Mouse (Mus musculus) MEL (cell line): ENCODE measurements around the gene Cdkn1a. TPM values are rescaled to one million over a fixed set of nuclear protein-coding genes. Genes with fewer than 3 reads are reported as not detected.

Experiments used
- DNase-seq: peaks from one replicate; pipeline ENCODE4 v3.0.0; 2011; ENCODE audit warnings: low read depth, low spot score
- H3K27ac ChIP-seq: 2 replicates; pipeline ENCODE4 v1.5.1; 2012; ENCODE audit warnings: low read depth, mild to moderate bottlenecking, control low read depth, low read length, moderate library complexity; ENCODE audit not compliant: control insufficient read depth
- H3K27me3 ChIP-seq, 2 experiments: fragments of 150-350 bp in 1 of 2; sonication (generic) in 1 of 2; 2 replicates each; pipeline ENCODE4 v1.6.1; 2012; ENCODE audit warnings: low read length in 2 of 2, mild to moderate bottlenecking in 2 of 2, improper control_type of control experiment in 1 of 2, moderate library complexity in 1 of 2; ENCODE audit not compliant: insufficient read depth in 2 of 2, control insufficient read depth in 1 of 2
- H3K36me3 ChIP-seq, 2 experiments: 2 replicates each; pipeline ENCODE4 v1.6.1; 2012 to 2014; ENCODE audit warnings: low read length in 2 of 2, improper control_type of control experiment in 1 of 2, inconsistent platforms in 1 of 2, mild to moderate bottlenecking in 1 of 2; ENCODE audit not compliant: insufficient read depth in 2 of 2, control insufficient read depth in 1 of 2
- H3K4me1 ChIP-seq, 2 experiments: fragments of 150-350 bp in 1 of 2; sonication (generic) in 1 of 2; 2 replicates each; pipeline ENCODE4 v1.6.1; 2012; ENCODE audit warnings: low read length in 2 of 2, improper control_type of control experiment in 1 of 2, mild to moderate bottlenecking in 1 of 2; ENCODE audit not compliant: insufficient read depth in 2 of 2, control insufficient read depth in 1 of 2
- H3K4me3 ChIP-seq, 2 experiments: fragments of 150-350 bp in 1 of 2; sonication (generic) in 1 of 2; 2 replicates each; pipeline ENCODE4 v1.5.1; 2012; ENCODE audit warnings: low read depth in 2 of 2, low read length in 2 of 2, mild to moderate bottlenecking in 2 of 2, moderate library complexity in 2 of 2, control low read depth in 1 of 2, improper control_type of control experiment in 1 of 2; ENCODE audit not compliant: control insufficient read depth in 1 of 2, insufficient read depth in 1 of 2
- H3K79me2 ChIP-seq: 2 replicates; pipeline ENCODE4 v1.6.1; 2012; ENCODE audit warnings: mild to moderate bottlenecking, low read length, moderate library complexity; ENCODE audit not compliant: control insufficient read depth, poor library complexity, insufficient read depth
- H3K9ac ChIP-seq: 2 replicates; pipeline ENCODE4 v1.6.1; 2012; ENCODE audit warnings: low read depth, mild to moderate bottlenecking, control low read depth, low read length, moderate library complexity; ENCODE audit not compliant: control insufficient read depth, poor library complexity, severe bottlenecking
- H3K9me3 ChIP-seq: fragments of 150-350 bp; sonication (generic); replicated peaks from 2 replicates; pipeline ENCODE4 v1.6.1; 2012; ENCODE audit warnings: mild to moderate bottlenecking, low read length, improper control_type of control experiment, moderate library complexity; ENCODE audit not compliant: insufficient read depth
- BHLHE40 ChIP-seq: IDR thresholded peaks from 2 replicates; pipeline ENCODE4 v1.6.1; 2012; ENCODE audit warnings: low read depth, mild to moderate bottlenecking, inconsistent platforms, low read length, improper control_type of control experiment, borderline replicate concordance
- CHD1 ChIP-seq: IDR thresholded peaks from 2 replicates; pipeline ENCODE4 v1.6.1; 2012; ENCODE audit warnings: low read depth, mild to moderate bottlenecking, inconsistent platforms, low read length, improper control_type of control experiment
- CHD2 ChIP-seq: IDR thresholded peaks from 2 replicates; pipeline ENCODE4 v1.6.1; 2011; ENCODE audit warnings: low read length, improper control_type of control experiment
- CTCF ChIP-seq, 3 experiments: IDR thresholded peaks in 2 of 3; conservative IDR thresholded peaks in 1 of 3; 2 replicates each; pipeline ENCODE4 v1.5.1; 2011 to 2012; ENCODE audit warnings: low read length in 3 of 3, low read depth in 2 of 3, mild to moderate bottlenecking in 2 of 3, improper control_type of control experiment in 1 of 3, inconsistent platforms in 1 of 3, mixed read lengths in 1 of 3, moderate library complexity in 1 of 3; ENCODE audit not compliant: control insufficient read depth in 1 of 3, insufficient read depth in 1 of 3, poor library complexity in 1 of 3, severe bottlenecking in 1 of 3
- E2F4 ChIP-seq: IDR thresholded peaks from 2 replicates; pipeline ENCODE4 v1.6.1; 2011; ENCODE audit warnings: low read depth, low read length, improper control_type of control experiment, borderline replicate concordance
- ELF1 ChIP-seq: IDR thresholded peaks from 2 replicates; pipeline ENCODE4 v1.6.1; 2014; ENCODE audit warnings: low read depth, mild to moderate bottlenecking, inconsistent platforms, low read length, improper control_type of control experiment, moderate library complexity
- EP300 ChIP-seq, 2 experiments: IDR thresholded peaks; 2 replicates each; pipeline ENCODE4 v1.6.1; 2011; ENCODE audit warnings: improper control_type of control experiment in 2 of 2, low read length in 2 of 2, low read depth in 1 of 2, mild to moderate bottlenecking in 1 of 2
- ETS1 ChIP-seq: IDR thresholded peaks from 2 replicates; pipeline ENCODE4 v1.6.1; 2012; ENCODE audit warnings: low read depth, mild to moderate bottlenecking, inconsistent platforms, low read length, improper control_type of control experiment, moderate library complexity
- GABPA ChIP-seq: IDR thresholded peaks from 2 replicates; pipeline ENCODE4 v1.6.1; 2012; ENCODE audit warnings: low read depth, mild to moderate bottlenecking, inconsistent platforms, low read length, improper control_type of control experiment, moderate library complexity
- GATA1 ChIP-seq: IDR thresholded peaks from 2 replicates; pipeline ENCODE4 v1.6.1; 2011; ENCODE audit warnings: low read depth, low read length, improper control_type of control experiment
- HCFC1 ChIP-seq: IDR thresholded peaks from 2 replicates; pipeline ENCODE4 v1.6.1; 2012; ENCODE audit warnings: low read depth, mild to moderate bottlenecking, inconsistent platforms, low read length, improper control_type of control experiment, moderate library complexity
- JUND ChIP-seq: IDR thresholded peaks from 2 replicates; pipeline ENCODE4 v1.6.1; 2011; ENCODE audit warnings: low read depth, mild to moderate bottlenecking, improper control_type of control experiment, low read length
- KAT2A ChIP-seq: conservative IDR thresholded peaks from 2 replicates; pipeline ENCODE4 v1.6.1; 2012; ENCODE audit warnings: low read depth, low read length, improper control_type of control experiment, inconsistent platforms
- MAFK ChIP-seq: IDR thresholded peaks from 2 replicates; pipeline ENCODE4 v1.6.1; 2011; ENCODE audit warnings: low read depth, mild to moderate bottlenecking, low read length, improper control_type of control experiment, borderline replicate concordance
- MAX ChIP-seq: IDR thresholded peaks from 2 replicates; pipeline ENCODE4 v1.6.1; 2011; ENCODE audit warnings: low read length, improper control_type of control experiment
- MAZ ChIP-seq: IDR thresholded peaks from 2 replicates; pipeline ENCODE4 v1.6.1; 2012; ENCODE audit warnings: low read depth, mild to moderate bottlenecking, inconsistent platforms, low read length, improper control_type of control experiment
- MEF2A ChIP-seq: IDR thresholded peaks from 2 replicates; pipeline ENCODE4 v1.6.1; 2014; ENCODE audit warnings: low read depth, mild to moderate bottlenecking, inconsistent platforms, low read length, improper control_type of control experiment; ENCODE audit not compliant: poor library complexity, insufficient replicate concordance, severe bottlenecking; ENCODE audit errors: extremely low read depth
- MXI1 ChIP-seq: IDR thresholded peaks from 2 replicates; pipeline ENCODE4 v1.6.1; 2011; ENCODE audit warnings: mild to moderate bottlenecking, low read depth, low read length, improper control_type of control experiment
- MYB ChIP-seq: IDR thresholded peaks from 2 replicates; pipeline ENCODE4 v1.6.1; 2011; ENCODE audit warnings: mild to moderate bottlenecking, low read depth, low read length, improper control_type of control experiment
- MYC ChIP-seq: IDR thresholded peaks from 2 replicates; pipeline ENCODE4 v1.6.1; 2011; ENCODE audit warnings: low read depth, mild to moderate bottlenecking, low read length, improper control_type of control experiment, moderate library complexity
- NELFE ChIP-seq: IDR thresholded peaks from 2 replicates; pipeline ENCODE4 v1.6.1; 2011; ENCODE audit warnings: low read depth, low read length, improper control_type of control experiment
- NRF1 ChIP-seq: IDR thresholded peaks from 2 replicates; pipeline ENCODE4 v1.6.1; 2014; ENCODE audit warnings: low read depth, mild to moderate bottlenecking, inconsistent platforms, low read length, improper control_type of control experiment, moderate library complexity; ENCODE audit not compliant: poor library complexity, insufficient read depth, severe bottlenecking
- POLR2A ChIP-seq, 2 experiments: IDR thresholded peaks; 2 replicates each; pipeline ENCODE4 v1.6.1; 2011 to 2012; ENCODE audit warnings: low read length in 2 of 2, mild to moderate bottlenecking in 2 of 2, control low read depth in 1 of 2, improper control_type of control experiment in 1 of 2, low read depth in 1 of 2, moderate library complexity in 1 of 2; ENCODE audit not compliant: control insufficient read depth in 1 of 2, insufficient read depth in 1 of 2, poor library complexity in 1 of 2
- POLR2AphosphoS2 ChIP-seq: IDR thresholded peaks from 2 replicates; pipeline ENCODE4 v1.6.1; 2011; ENCODE audit warnings: low read length, improper control_type of control experiment
- POLR2AphosphoS5 ChIP-seq: IDR thresholded peaks from 2 replicates; pipeline ENCODE4 v1.6.1; 2012; ENCODE audit warnings: low read depth, borderline replicate concordance, mild to moderate bottlenecking, inconsistent platforms, low read length, moderate library complexity, mixed read lengths
- RAD21 ChIP-seq: IDR thresholded peaks from 2 replicates; pipeline ENCODE4 v1.6.1; 2011; ENCODE audit warnings: mild to moderate bottlenecking, low read depth, low read length, improper control_type of control experiment
- RCOR1 ChIP-seq: IDR thresholded peaks from 2 replicates; pipeline ENCODE4 v1.6.1; 2012; ENCODE audit warnings: low read depth, mild to moderate bottlenecking, inconsistent platforms, low read length, improper control_type of control experiment
- SIN3A ChIP-seq: IDR thresholded peaks from 2 replicates; pipeline ENCODE4 v1.6.1; 2012; ENCODE audit warnings: low read length, improper control_type of control experiment, inconsistent platforms
- SMC3 ChIP-seq: IDR thresholded peaks from 2 replicates; pipeline ENCODE4 v1.6.1; 2011; ENCODE audit warnings: low read depth, low read length, improper control_type of control experiment
- TAL1 ChIP-seq: IDR thresholded peaks from 2 replicates; pipeline ENCODE4 v1.6.1; 2012; ENCODE audit warnings: mild to moderate bottlenecking, inconsistent platforms, low read length, moderate library complexity, mixed read lengths
- TBP ChIP-seq: IDR thresholded peaks from 2 replicates; pipeline ENCODE4 v1.8.0; 2011; ENCODE audit warnings: low read depth, low read length, improper control_type of control experiment
- TCF12 ChIP-seq: IDR thresholded peaks from 2 replicates; pipeline ENCODE4 v1.6.1; 2014; ENCODE audit warnings: low read depth, mild to moderate bottlenecking, inconsistent platforms, low read length, improper control_type of control experiment, moderate library complexity
- UBTF ChIP-seq: IDR thresholded peaks from 2 replicates; pipeline ENCODE4 v1.6.1; 2012; ENCODE audit warnings: low read depth, mild to moderate bottlenecking, inconsistent platforms, low read length, improper control_type of control experiment, moderate library complexity, borderline replicate concordance; ENCODE audit not compliant: insufficient read depth
- USF1 ChIP-seq: IDR thresholded peaks from 2 replicates; pipeline ENCODE4 v1.6.1; 2014; ENCODE audit warnings: low read depth, mild to moderate bottlenecking, inconsistent platforms, low read length, improper control_type of control experiment, moderate library complexity
- USF2 ChIP-seq, 2 experiments: IDR thresholded peaks; 2 replicates each; pipeline ENCODE4 v1.6.1; 2011 to 2012; ENCODE audit warnings: improper control_type of control experiment in 2 of 2, low read length in 2 of 2, borderline replicate concordance in 1 of 2, inconsistent platforms in 1 of 2, low read depth in 1 of 2, mild to moderate bottlenecking in 1 of 2; ENCODE audit not compliant: insufficient read depth in 1 of 2
- ZC3H11A ChIP-seq: IDR thresholded peaks from 2 replicates; pipeline ENCODE4 v1.6.1; 2012; ENCODE audit warnings: low read depth, mild to moderate bottlenecking, inconsistent platforms, low read length, improper control_type of control experiment
- ZMIZ1 ChIP-seq: IDR thresholded peaks from 2 replicates; pipeline ENCODE4 v1.6.1; 2012; ENCODE audit warnings: low read depth, mild to moderate bottlenecking, inconsistent platforms, low read length, improper control_type of control experiment, moderate library complexity
- ZNF384 ChIP-seq: IDR thresholded peaks from 2 replicates; pipeline ENCODE4 v1.6.1; 2012; ENCODE audit warnings: low read depth, mild to moderate bottlenecking, inconsistent platforms, low read length, improper control_type of control experiment
- polyA plus RNA-seq, 2 experiments: library from polyadenylated mRNA; stranded (reverse) in 1 of 2; unstranded in 1 of 2; fragments of >175 nt in 1 of 2; fragments of >200 nt in 1 of 2; gene quantifications; 2 replicates each; pipeline versions ENCODE4 v1.2.1 to v1.2.4; 2012; ENCODE audit warnings: low replicate concordance in 2 of 2, low read depth in 1 of 2; ENCODE audit not compliant: insufficient read length in 2 of 2, insufficient read depth in 1 of 2, missing spikeins in 1 of 2
- total RNA-seq: library from RNA; depleted of rRNA; stranded (reverse); fragments of 300-350 nt; gene quantifications from 2 replicates; pipeline ENCODE4 v1.2.3, GENCODE M21; 2012

The Cdkn1a gene
- total and polyA plus RNA-seq, 3 experiments: 2.0 to 21.0 TPM; not detected in 1

DNA sequence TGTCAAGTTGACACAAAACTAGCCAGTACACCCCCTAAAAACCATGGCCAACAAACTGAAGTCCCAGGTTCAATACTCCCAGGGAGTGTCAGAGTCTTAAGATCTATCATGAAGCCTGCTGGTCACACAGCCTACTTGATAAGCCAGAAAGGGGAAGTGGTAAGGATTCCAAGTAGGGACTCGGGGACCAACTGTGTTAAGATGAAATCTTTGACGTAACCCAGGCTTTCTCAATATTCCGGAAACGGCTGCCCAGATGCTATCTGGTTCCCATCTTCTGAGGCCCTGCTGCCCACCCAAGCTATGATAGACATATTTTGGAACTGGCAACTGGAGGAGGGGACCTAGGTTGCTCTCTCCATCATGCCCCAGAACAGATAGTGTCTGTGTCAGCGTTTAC, 20.6 kb downstream of the Cdkn1a start:
- Histone ChIP-seq H3K27ac (peak overlapping the region; percentile 93), H3K79me2 (no peaks in the 10 kb centered on the region; the same call in 1 of the 2 replicates), H3K9ac (no peak overlapping the region), H3K36me3 (peaks cover 0 to 11% of the 10 kb centered on the region in 2 experiments; a peak in 2 of 4 replicates), H3K4me1 (peaks cover 4 to 23% of the 10 kb centered on the region in 2 experiments; a peak in 3 of 4 replicates), H3K9me3 (no peaks in the 10 kb centered on the region), H3K27me3 (no peaks in the 10 kb centered on the region), H3K4me3 (no peak overlapping the region)
- peak; percentile 94 for DNase-seq
- no peak for TF ChIP-seq ZMIZ1
- no peak for TF ChIP-seq MYC
- TF ChIP-seq MAZ: no peak
- TF ChIP-seq ZNF384: no peak
- TF ChIP-seq SIN3A: peak; percentile 67
- no peak for TF ChIP-seq USF1
- no peak for TF ChIP-seq E2F4
- TF ChIP-seq GATA1: peak; percentile 92
- TF ChIP-seq HCFC1: no peak
- TF ChIP-seq POLR2AphosphoS5: no peak
- TF ChIP-seq POLR2AphosphoS2: no peak
- no peak for TF ChIP-seq MAX
- TF ChIP-seq CHD2: no peak
- peak; percentile 15 for TF ChIP-seq BHLHE40
- no peak for TF ChIP-seq CHD1
- TF ChIP-seq MEF2A: no peak
- peak; percentile 47; the same call in 1 of the 2 replicates for TF ChIP-seq MYB
- no peak for TF ChIP-seq MAFK
- TF ChIP-seq UBTF: no peak
- TF ChIP-seq JUND: no peak
- TF ChIP-seq TBP: no peak
- TF ChIP-seq GABPA: no peak
- TF ChIP-seq RCOR1: peak; percentile 85
- no peak for TF ChIP-seq SMC3
- no peak for TF ChIP-seq POLR2A (IDR thresholded peaks at IDR 0.05; ENCODE audit: control insufficient read depth in 1 of 2, insufficient read depth in 1 of 2, low read depth in 1 of 2, low read length in 2 of 2, poor library complexity in 1 of 2)
- TF ChIP-seq TCF12: peak; percentile 80
- TF ChIP-seq ZC3H11A: no peak; the same call in 1 of the 2 replicates
- no peak for TF ChIP-seq KAT2A
- TF ChIP-seq EP300 (IDR thresholded peaks at IDR 0.05; ENCODE audit: low read depth in 1 of 2, low read length in 2 of 2): peak; percentile 89 to 90
- TF ChIP-seq ELF1: peak; percentile 54
- TF ChIP-seq MXI1: no peak
- no peak for TF ChIP-seq RAD21
- TF ChIP-seq ETS1: peak; percentile 97
- no peak for TF ChIP-seq NRF1
- no peak for TF ChIP-seq USF2 (IDR thresholded peaks at IDR 0.05; ENCODE audit: borderline replicate concordance in 1 of 2, insufficient read depth in 1 of 2, low read depth in 1 of 2, low read length in 2 of 2)
- TF ChIP-seq NELFE: no peak
- TF ChIP-seq TAL1: peak; percentile 67
- no peak for TF ChIP-seq CTCF (IDR thresholded peaks at IDR 0.05 in 2 of 3, conservative IDR thresholded peaks at IDR 0.05 in 1 of 3; ENCODE audit: control insufficient read depth in 1 of 3, insufficient read depth in 1 of 3, low read depth in 2 of 3, low read length in 3 of 3, poor library complexity in 1 of 3, severe bottlenecking in 1 of 3)
